ENCODE assay signal across 26 mouse cellular contexts in genomic region chr6:143116779-143117178, GRCm38 (mm10).
"Had no signal": no experiment of that assay in that cellular context is flagged by ENCODE, and none has a peak within 500 bp of the region (broad histone marks: within the 10 kb centered on the region; RNA-seq: fewer than 3 reads in every experiment).

No protein-coding gene starts in this region.

- ATAC-seq: hindbrain, postnatal 0 days; intestine, embryonic 16.5 days had no signal

- H3K27ac ChIP-seq: gastrocnemius, adult 2 months; heart, adult 2 months; heart, embryonic 13.5 days; heart, embryonic 15.5 days; hindbrain, embryonic 13.5 days; hindbrain, embryonic 15.5 days; hindbrain, postnatal 0 days; kidney, embryonic 15.5 days; kidney, postnatal 0 days; limb, embryonic 13.5 days; limb, embryonic 15.5 days had no signal

- H3K4me1 ChIP-seq: hindbrain, embryonic 15.5 days; limb, embryonic 13.5 days; limb, embryonic 15.5 days had no signal

- H3K9ac ChIP-seq: heart, embryonic 13.5 days; heart, embryonic 15.5 days; hindbrain, embryonic 13.5 days; hindbrain, embryonic 15.5 days; kidney, embryonic 15.5 days; limb, embryonic 13.5 days; limb, embryonic 15.5 days had no signal

- H3K36me3 ChIP-seq: heart, embryonic 13.5 days; heart, embryonic 15.5 days; hindbrain, embryonic 13.5 days; hindbrain, embryonic 15.5 days; kidney, embryonic 15.5 days; limb, embryonic 13.5 days; limb, embryonic 15.5 days had no signal

- H3K9me3 ChIP-seq: heart, embryonic 15.5 days; hindbrain, embryonic 13.5 days; hindbrain, embryonic 15.5 days; limb, embryonic 13.5 days; limb, embryonic 15.5 days had no signal

- H3K4me3 ChIP-seq: gastrocnemius, adult 2 months; heart, adult 2 months; heart, embryonic 13.5 days; heart, embryonic 15.5 days; hindbrain, embryonic 13.5 days; hindbrain, embryonic 15.5 days; kidney, embryonic 15.5 days; limb, embryonic 13.5 days; limb, embryonic 15.5 days had no signal

- DNase-seq: gastrocnemius, adult 2 months; gastrocnemius, postnatal 10 days; gastrocnemius, postnatal 25 days; heart, adult 11 months; heart, adult 2 months; heart, postnatal 14 days; heart, postnatal 36 days; kidney, adult 11 months; kidney, adult 2 months; kidney, adult 9 months; kidney, postnatal 14 days; kidney, postnatal 36 days; layer of hippocampus, adult 9-11 months; layer of hippocampus, postnatal 36 days; left cerebral cortex, postnatal 4 days had no signal

- H3K4me2 ChIP-seq: heart, embryonic 11.5 days; heart, embryonic 13.5 days; heart, embryonic 15.5 days; hindbrain, embryonic 13.5 days; hindbrain, embryonic 15.5 days; kidney, embryonic 15.5 days; limb, embryonic 13.5 days; limb, embryonic 15.5 days had no signal

- H3K27me3 ChIP-seq: heart, embryonic 13.5 days; heart, embryonic 15.5 days; hindbrain, embryonic 13.5 days; hindbrain, embryonic 15.5 days; kidney, embryonic 15.5 days; limb, embryonic 13.5 days; limb, embryonic 15.5 days had no signal
